Mouse (Mus musculus): ENCODE measurements around the gene Dek.

DNA sequence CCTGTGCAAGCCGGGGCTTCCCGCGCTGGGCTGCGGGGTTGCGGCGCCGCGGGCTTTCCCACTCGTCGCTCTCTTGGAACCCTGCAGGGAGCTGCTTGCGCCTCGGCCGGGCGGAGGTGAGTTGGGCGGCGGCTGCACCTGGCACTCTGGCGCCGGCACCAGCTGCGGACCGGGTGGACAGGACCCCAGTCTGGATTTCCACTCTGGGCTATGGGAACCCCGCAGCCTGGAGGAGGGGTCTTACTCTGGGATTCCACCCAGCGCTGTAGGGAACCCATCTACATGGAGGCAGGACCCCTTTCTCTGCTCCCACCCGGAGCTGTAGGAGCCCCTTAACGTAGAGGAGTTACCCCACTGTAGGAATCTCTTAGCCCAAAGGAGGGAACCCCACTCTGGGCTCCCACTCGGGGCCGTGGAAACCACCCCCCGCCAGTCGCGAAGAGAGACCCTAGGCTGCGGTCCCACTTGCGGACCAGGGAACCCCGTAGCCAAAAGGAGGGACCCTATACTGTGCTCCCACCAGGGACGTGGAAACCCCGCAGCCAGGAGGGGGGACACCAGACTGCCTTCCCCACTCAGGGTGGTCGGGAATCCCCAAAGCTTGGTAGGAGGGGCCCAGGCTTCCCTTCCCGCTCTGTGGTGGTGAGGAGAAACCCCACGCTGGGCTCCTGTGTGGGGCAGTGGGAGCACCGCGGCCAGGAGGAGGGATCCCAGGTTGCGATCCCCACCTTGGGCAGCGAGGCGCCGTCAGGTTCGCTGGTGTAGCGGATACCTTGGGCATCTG is 62.0 kb downstream of the Dek start:
- TF ChIP-seq CTCF (IDR thresholded peaks at IDR 0.05; ENCODE audit: borderline replicate concordance, insufficient read depth, low read depth, low read length) = no peak
- no peak for TF ChIP-seq POLR2A (IDR thresholded peaks at IDR 0.05; ENCODE audit: borderline replicate concordance, insufficient read depth, low read length)
